Mouse (Mus musculus): ENCODE data around the gene Tst. TPM values are rescaled to one million over a fixed set of nuclear protein-coding genes. Genes with fewer than 3 reads are reported as not detected.
A peak's percentile ranks its signal among the peaks of the same experiment; 100 is the strongest.

Tst gene
- polyA plus RNA-seq, 1 experiment from 2014 or later: 18.9 TPM

GRCm38 (mm10) chr15:78403896-78404295 is 1.8 kb downstream of the Tst start:
- Histone ChIP-seq H3K9me3 (ENCODE audit: control insufficient read depth, low read length) (no peaks in the 10 kb centered on the region), H3K4me2 (ENCODE audit: low read length) (peak overlapping the region; percentile 19; the same call in 1 of the 2 replicates), H3K27ac (replicated peaks in 1 of 2; ENCODE audit: control insufficient read depth in 1 of 2, insufficient read depth in 1 of 2, low read depth in 2 of 2, low read length in 2 of 2) (peak overlapping the region; percentile 30 to 66; a peak in 3 of 4 replicates), H3K9ac (ENCODE audit: low read length) (no peak overlapping the region), H3K4me3 (ENCODE audit: control insufficient read depth in 1 of 2, insufficient read depth in 1 of 2, low read depth in 1 of 2, low read length in 2 of 2) (no peak overlapping the region), H3K4me1 (ENCODE audit: control insufficient read depth in 2 of 2, insufficient read depth in 2 of 2, low read length in 2 of 2) (peaks cover 34 to 50% of the 10 kb centered on the region in 2 experiments), H3K27me3 (ENCODE audit: control insufficient read depth, insufficient read depth, low read length) (peaks cover 15% of the 10 kb centered on the region), H3K36me3 (ENCODE audit: control insufficient read depth, insufficient read depth, low read length) (no peaks in the 10 kb centered on the region)
- no peak for ATAC-seq (ENCODE audit: insufficient number of reproducible peaks, insufficient read depth, low FRiP score, low read depth)
- 21% methylated on average over 1 of the region's 1 CpGs for WGBS

GRCm38 (mm10) chr15:78403301-78403741 is 2.4 kb downstream of the Tst start:
- 39% methylated on average over 3 of the region's 3 CpGs for WGBS
- Histone ChIP-seq H3K4me2 (ENCODE audit: low read length) (peak overlapping the region; percentile 19; the same call in 1 of the 2 replicates), H3K9me3 (ENCODE audit: control insufficient read depth, low read length) (no peaks in the 10 kb centered on the region), H3K36me3 (ENCODE audit: control insufficient read depth, insufficient read depth, low read length) (no peaks in the 10 kb centered on the region), H3K9ac (ENCODE audit: low read length) (peak overlapping the region; percentile 25; the same call in 1 of the 2 replicates), H3K27ac (replicated peaks in 1 of 2; ENCODE audit: control insufficient read depth in 1 of 2, insufficient read depth in 1 of 2, low read depth in 2 of 2, low read length in 2 of 2) (peak overlapping the region; percentile 30 to 66; a peak in 3 of 4 replicates), H3K27me3 (ENCODE audit: control insufficient read depth, insufficient read depth, low read length) (peaks cover 9% of the 10 kb centered on the region; the same call in 1 of the 2 replicates), H3K4me3 (ENCODE audit: control insufficient read depth in 1 of 2, insufficient read depth in 1 of 2, low read depth in 1 of 2, low read length in 2 of 2) (no peak overlapping the region), H3K4me1 (ENCODE audit: control insufficient read depth in 2 of 2, insufficient read depth in 2 of 2, low read length in 2 of 2) (peaks cover 34 to 50% of the 10 kb centered on the region in 2 experiments)
- no peak for ATAC-seq (ENCODE audit: insufficient number of reproducible peaks, insufficient read depth, low FRiP score, low read depth)

- WGBS: 59% methylated on average over 7 of the region's 7 CpGs
- H3K36me3 ChIP-seq (ENCODE audit: control insufficient read depth, insufficient read depth, low read length): no peaks in the 10 kb centered on the region
- H3K9ac ChIP-seq (ENCODE audit: low read length): no peak overlapping the region
- no peaks in the 10 kb centered on the region for H3K27me3 ChIP-seq (ENCODE audit: control insufficient read depth, insufficient read depth, low read length)
- H3K4me3 ChIP-seq (ENCODE audit: control insufficient read depth in 1 of 2, insufficient read depth in 1 of 2, low read depth in 1 of 2, low read length in 2 of 2): no peak overlapping the region
- peak overlapping the region; percentile 39 to 50; a peak in 3 of 4 replicates for H3K27ac ChIP-seq (replicated peaks in 1 of 2; ENCODE audit: control insufficient read depth in 1 of 2, insufficient read depth in 1 of 2, low read depth in 2 of 2, low read length in 2 of 2)
- H3K9me3 ChIP-seq (ENCODE audit: control insufficient read depth, low read length): no peaks in the 10 kb centered on the region
- H3K4me1 ChIP-seq (ENCODE audit: control insufficient read depth in 2 of 2, insufficient read depth in 2 of 2, low read length in 2 of 2): peaks cover 34 to 47% of the 10 kb centered on the region in 2 experiments
- no peak for ATAC-seq (ENCODE audit: insufficient number of reproducible peaks, insufficient read depth, low FRiP score, low read depth)
- H3K4me2 ChIP-seq (ENCODE audit: low read length): no peak overlapping the region
Measured at GRCm38 (mm10) chr15:78402423-78402822, 3.3 kb downstream of the Tst start.

GRCm38 (mm10) chr15:78401921-78402320 is 3.8 kb downstream of the Tst start:
- no peaks in the 10 kb centered on the region for H3K27me3 ChIP-seq (ENCODE audit: control insufficient read depth, insufficient read depth, low read length)
- no peak; the same call in 1 of the 2 replicates for ATAC-seq (ENCODE audit: insufficient number of reproducible peaks, insufficient read depth, low FRiP score, low read depth)
- no peak overlapping the region for H3K4me3 ChIP-seq (ENCODE audit: control insufficient read depth in 1 of 2, insufficient read depth in 1 of 2, low read depth in 1 of 2, low read length in 2 of 2)
- H3K27ac ChIP-seq (replicated peaks in 1 of 2; ENCODE audit: control insufficient read depth in 1 of 2, insufficient read depth in 1 of 2, low read depth in 2 of 2, low read length in 2 of 2): peak overlapping the region; percentile 39 to 50
- WGBS: 25% methylated on average over 4 of the region's 4 CpGs
- no peak overlapping the region for H3K9ac ChIP-seq (ENCODE audit: low read length)
- peaks cover 31 to 42% of the 10 kb centered on the region in 2 experiments for H3K4me1 ChIP-seq (ENCODE audit: control insufficient read depth in 2 of 2, insufficient read depth in 2 of 2, low read length in 2 of 2)
- no peaks in the 10 kb centered on the region for H3K36me3 ChIP-seq (ENCODE audit: control insufficient read depth, insufficient read depth, low read length)
- no peak overlapping the region for H3K4me2 ChIP-seq (ENCODE audit: low read length)
- H3K9me3 ChIP-seq (ENCODE audit: control insufficient read depth, low read length): no peaks in the 10 kb centered on the region

GRCm38 (mm10) chr15:78401345-78401744 is 4.4 kb downstream of the Tst start:
- Histone ChIP-seq H3K4me2 (ENCODE audit: low read length) (no peak overlapping the region), H3K4me1 (ENCODE audit: control insufficient read depth in 2 of 2, insufficient read depth in 2 of 2, low read length in 2 of 2) (peaks cover 31 to 41% of the 10 kb centered on the region in 2 experiments), H3K4me3 (ENCODE audit: control insufficient read depth in 1 of 2, insufficient read depth in 1 of 2, low read depth in 1 of 2, low read length in 2 of 2) (no peak overlapping the region), H3K9ac (ENCODE audit: low read length) (no peak overlapping the region), H3K27me3 (ENCODE audit: control insufficient read depth, insufficient read depth, low read length) (no peaks in the 10 kb centered on the region), H3K27ac (replicated peaks in 1 of 2; ENCODE audit: control insufficient read depth in 1 of 2, insufficient read depth in 1 of 2, low read depth in 2 of 2, low read length in 2 of 2) (peak overlapping the region; percentile 37 to 50; a peak in 1 of 4 replicates), H3K9me3 (ENCODE audit: control insufficient read depth, low read length) (no peaks in the 10 kb centered on the region), H3K36me3 (ENCODE audit: control insufficient read depth, insufficient read depth, low read length) (no peaks in the 10 kb centered on the region)
- 68% methylated on average over 6 of the region's 6 CpGs for WGBS
- ATAC-seq (ENCODE audit: insufficient number of reproducible peaks, insufficient read depth, low FRiP score, low read depth): no peak

- WGBS: 82% methylated on average over 8 of the region's 8 CpGs
- no peaks in the 10 kb centered on the region for H3K36me3 ChIP-seq (ENCODE audit: control insufficient read depth, insufficient read depth, low read length)
- H3K9me3 ChIP-seq (ENCODE audit: control insufficient read depth, low read length): no peaks in the 10 kb centered on the region
- H3K4me2 ChIP-seq (ENCODE audit: low read length): no peak within 1 kb of the TSS
- H3K4me3 ChIP-seq (ENCODE audit: control insufficient read depth in 1 of 2, insufficient read depth in 1 of 2, low read depth in 1 of 2, low read length in 2 of 2): no peak within 1 kb of the TSS
- ATAC-seq (ENCODE audit: insufficient number of reproducible peaks, insufficient read depth, low FRiP score, low read depth): no peak
- H3K27ac ChIP-seq (replicated peaks in 1 of 2; ENCODE audit: control insufficient read depth in 1 of 2, insufficient read depth in 1 of 2, low read depth in 2 of 2, low read length in 2 of 2): no peak within 1 kb of the TSS
- H3K27me3 ChIP-seq (ENCODE audit: control insufficient read depth, insufficient read depth, low read length): no peaks in the 10 kb centered on the region
- H3K4me1 ChIP-seq (ENCODE audit: control insufficient read depth in 2 of 2, insufficient read depth in 2 of 2, low read length in 2 of 2): no peaks in the 10 kb centered on the region
- H3K9ac ChIP-seq (ENCODE audit: low read length): no peak within 1 kb of the TSS
Measured at GRCm38 (mm10) chr15:78395478-78395962, 10.2 kb downstream of the Tst start, which contains the start of gene Tex33. TSS of gene Tex33 (minus strand) at chr15:78395912.

- Histone ChIP-seq H3K36me3 (ENCODE audit: control insufficient read depth, insufficient read depth, low read length) (no peaks in the 10 kb centered on the region), H3K27me3 (ENCODE audit: control insufficient read depth, insufficient read depth, low read length) (no peaks in the 10 kb centered on the region), H3K4me3 (ENCODE audit: control insufficient read depth in 1 of 2, insufficient read depth in 1 of 2, low read depth in 1 of 2, low read length in 2 of 2) (no peak overlapping the region), H3K9ac (ENCODE audit: low read length) (no peak overlapping the region), H3K4me1 (ENCODE audit: control insufficient read depth in 2 of 2, insufficient read depth in 2 of 2, low read length in 2 of 2) (no peaks in the 10 kb centered on the region), H3K9me3 (ENCODE audit: control insufficient read depth, low read length) (no peaks in the 10 kb centered on the region), H3K4me2 (ENCODE audit: low read length) (no peak overlapping the region), H3K27ac (replicated peaks in 1 of 2; ENCODE audit: control insufficient read depth in 1 of 2, insufficient read depth in 1 of 2, low read depth in 2 of 2, low read length in 2 of 2) (no peak overlapping the region)
- ATAC-seq (ENCODE audit: insufficient number of reproducible peaks, insufficient read depth, low FRiP score, low read depth): no peak
- 76% methylated on average over 3 of the region's 3 CpGs for WGBS
Measured at GRCm38 (mm10) chr15:78390855-78391254, 14.9 kb downstream of the Tst start.

GRCm38 (mm10) chr15:78385564-78385963 is 20.1 kb downstream of the Tst start:
- Histone ChIP-seq H3K36me3 (ENCODE audit: control insufficient read depth, insufficient read depth, low read length) (no peaks in the 10 kb centered on the region), H3K27ac (replicated peaks in 1 of 2; ENCODE audit: control insufficient read depth in 1 of 2, insufficient read depth in 1 of 2, low read depth in 2 of 2, low read length in 2 of 2) (no peak overlapping the region), H3K4me3 (ENCODE audit: control insufficient read depth in 1 of 2, insufficient read depth in 1 of 2, low read depth in 1 of 2, low read length in 2 of 2) (no peak overlapping the region), H3K4me2 (ENCODE audit: low read length) (no peak overlapping the region), H3K9ac (ENCODE audit: low read length) (no peak overlapping the region), H3K4me1 (ENCODE audit: control insufficient read depth in 2 of 2, insufficient read depth in 2 of 2, low read length in 2 of 2) (peaks cover 6 to 11% of the 10 kb centered on the region in 2 experiments; a peak in 2 of 4 replicates), H3K27me3 (ENCODE audit: control insufficient read depth, insufficient read depth, low read length) (no peaks in the 10 kb centered on the region), H3K9me3 (ENCODE audit: control insufficient read depth, low read length) (no peaks in the 10 kb centered on the region)
- no peak for ATAC-seq (ENCODE audit: insufficient number of reproducible peaks, insufficient read depth, low FRiP score, low read depth)
- 86% methylated on average over 1 of the region's 1 CpGs for WGBS

All from heart, embryonic 14.5 days (tissue).